Mouse (Mus musculus): Measurements from ENCODE around the gene Ift22. TPM values are rescaled to one million over a fixed set of nuclear protein-coding genes. Genes with fewer than 3 reads are reported as not detected.
A peak's percentile ranks its signal among the peaks of the same experiment; 100 is the strongest.
"Not testable (repeated sequence)": the region's sequence is repeated elsewhere in the genome, so short reads cannot be mapped to it uniquely, and the experiment has no call there.

Ift22 gene
- total RNA-seq, 2 experiments from 2014 or later: 87.2 to 94.7 TPM

- no peak for DNase-seq
Observed at GRCm38 (mm10) chr5:136907587-136907986, 363 bp upstream of the Ift22 start.

- DNase-seq: no peak
Observed at GRCm38 (mm10) chr5:136914183-136914582, 6.2 kb downstream of the Ift22 start.

GRCm38 (mm10) chr5:136917613-136918242 lies 9.8 kb downstream of the Ift22 start:
- DNase-seq: no peak

GRCm38 (mm10) chr5:136918655-136919472 lies 10.9 kb downstream of the Ift22 start:
- DNase-seq: peak; percentile 85 to 87

GRCm38 (mm10) chr5:136919546-136920301 lies 11.8 kb downstream of the Ift22 start:
- DNase-seq: no peak

- DNase-seq: no peak
Observed at GRCm38 (mm10) chr5:136922830-136923229, 14.9 kb downstream of the Ift22 start.

GRCm38 (mm10) chr5:136923751-136924478 lies 16.0 kb downstream of the Ift22 start:
- no peak for DNase-seq

GRCm38 (mm10) chr5:136929073-136929472 lies 21.1 kb downstream of the Ift22 start:
- peak; percentile 72 to 82 for DNase-seq

GRCm38 (mm10) chr5:136931896-136932295 lies 23.9 kb downstream of the Ift22 start:
- DNase-seq: peak in 1 of 2 experiments; percentile 19

- DNase-seq: no peak
Observed at GRCm38 (mm10) chr5:136932956-136933355, 25.0 kb downstream of the Ift22 start.

GRCm38 (mm10) chr5:136933930-136934329 lies 26.0 kb downstream of the Ift22 start:
- no peak for DNase-seq

GRCm38 (mm10) chr5:136935905-136936695 lies 28.1 kb downstream of the Ift22 start:
- no peak for DNase-seq

GRCm38 (mm10) chr5:136936750-136937149 lies 28.8 kb downstream of the Ift22 start:
- no peak for DNase-seq

- no peak for DNase-seq
Observed at GRCm38 (mm10) chr5:136937621-136938020, 29.7 kb downstream of the Ift22 start.

- no peak for DNase-seq
Observed at GRCm38 (mm10) chr5:136939284-136939683, 31.3 kb downstream of the Ift22 start.

- DNase-seq: not testable (repeated sequence)
Observed at GRCm38 (mm10) chr5:136940029-136940428, 32.1 kb downstream of the Ift22 start.

DNA sequence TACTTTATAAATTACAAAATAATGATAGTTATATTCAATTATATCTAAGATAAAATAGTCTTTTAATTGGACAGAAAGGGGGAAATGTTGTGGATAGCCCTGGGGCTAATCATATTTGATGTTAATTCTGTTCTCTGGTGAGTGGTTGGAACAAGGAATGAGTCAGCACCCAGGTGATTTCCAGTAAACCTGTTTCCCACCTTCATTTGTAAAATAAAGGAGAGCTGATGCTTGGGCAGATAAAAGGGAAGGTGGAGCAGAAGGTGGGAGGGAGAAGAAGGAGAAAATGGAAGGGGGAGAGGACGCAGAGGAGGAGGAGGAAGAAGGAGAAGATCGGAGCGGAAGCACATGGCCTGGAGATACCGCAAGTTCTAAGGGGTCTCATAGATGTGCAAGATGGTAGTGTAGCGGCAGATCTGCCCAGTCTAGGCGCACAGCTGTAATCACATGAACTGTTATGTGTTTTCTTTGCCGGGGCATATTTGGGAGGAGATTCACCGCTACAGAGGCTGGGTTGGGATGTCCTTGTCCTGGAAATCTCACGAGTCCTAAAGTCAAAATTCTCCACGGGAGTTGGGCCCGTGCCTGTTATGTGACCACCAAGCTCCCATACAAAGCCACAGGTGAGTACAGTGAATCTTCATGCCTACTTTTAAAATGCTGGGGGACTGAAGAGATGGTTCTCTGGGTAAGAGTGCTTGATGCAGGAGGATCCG lies 33.1 kb downstream of the Ift22 start:
- no peak for DNase-seq

GRCm38 (mm10) chr5:136942781-136943180 lies 34.8 kb downstream of the Ift22 start:
- DNase-seq: no peak

DNA sequence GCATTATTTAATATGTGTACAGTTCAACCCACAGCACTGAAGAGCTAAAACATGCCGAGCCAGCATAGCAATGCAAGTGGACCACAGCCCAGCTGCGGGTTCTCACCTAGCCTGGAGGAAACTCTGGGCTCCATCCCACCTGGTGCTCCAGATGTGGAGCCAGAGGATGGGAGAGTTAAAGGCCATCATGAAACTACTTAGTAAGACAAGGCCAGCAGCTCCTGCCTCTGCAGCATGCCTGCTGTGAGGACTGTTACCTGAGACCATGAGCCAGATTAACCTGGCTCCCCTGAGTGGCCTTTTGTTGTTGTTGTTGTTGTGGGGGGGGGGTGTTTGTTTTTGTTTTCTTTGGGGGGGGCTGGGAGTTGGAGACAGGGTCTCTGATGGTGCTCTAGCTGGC lies 35.4 kb downstream of the Ift22 start:
- DNase-seq: no peak

DNA sequence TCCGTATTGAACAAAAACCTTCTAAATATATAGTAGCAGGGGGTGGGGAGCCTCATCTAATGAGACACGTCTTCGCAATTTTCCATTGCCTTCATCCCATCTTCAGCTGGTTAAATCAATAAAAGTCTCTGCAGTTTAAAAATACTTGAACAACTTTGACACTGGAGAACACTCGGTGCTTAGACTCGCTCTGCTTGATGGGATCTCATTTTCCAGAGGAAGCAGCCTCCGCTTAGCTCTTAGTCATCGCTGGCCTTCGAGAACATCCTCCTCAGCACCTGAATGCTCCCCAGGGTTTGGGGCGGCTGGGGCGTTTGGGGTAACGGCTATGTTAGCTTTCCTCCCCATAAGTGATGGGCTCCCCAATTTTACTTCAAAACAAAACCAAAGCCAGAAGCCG lies 37.1 kb downstream of the Ift22 start:
- DNase-seq: no peak

DNA sequence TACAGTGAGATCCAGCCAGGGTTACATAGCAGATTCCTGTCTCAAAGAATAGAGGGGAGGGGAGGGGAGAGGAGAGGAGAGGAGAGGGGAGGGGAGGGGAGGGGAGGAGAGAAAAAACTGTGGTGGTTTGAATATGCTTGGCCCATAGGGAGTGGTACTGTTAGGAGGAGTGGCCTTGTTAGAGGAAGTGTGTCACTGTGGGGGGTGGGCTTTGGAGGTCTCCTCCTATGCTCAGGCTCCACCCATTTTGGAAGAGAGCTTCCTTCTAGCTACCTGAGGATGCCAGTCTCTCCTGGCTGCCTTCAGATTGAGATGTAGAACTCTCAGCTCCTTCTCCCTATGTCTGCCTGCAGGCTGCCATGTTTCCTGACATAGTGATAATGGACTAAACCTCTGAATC lies 39.9 kb downstream of the Ift22 start:
- DNase-seq: no peak
